Mouse (Mus musculus) forebrain, embryonic 16.5 days (tissue): ENCODE data around the gene Atic. TPM values are rescaled to one million over a fixed set of nuclear protein-coding genes. Genes with fewer than 3 reads are reported as not detected.

Experiments
- ATAC-seq: fragments of 200-750 bp; cut with Nextera tagmentation; 2 replicates; pipeline ENCODE4 v1.8.0; 2017; ENCODE audit warnings: mild to moderate bottlenecking, moderate library complexity
- H3K27ac ChIP-seq: fragments of 300-500 bp; sonication (generic); 2 replicates; pipeline ENCODE4 v1.5.1; 2014; ENCODE audit warnings: low read length, control low read depth
- H3K27me3 ChIP-seq: fragments of 300-500 bp; sonication (generic); replicated peaks from 2 replicates; pipeline ENCODE4 v1.6.1; 2014; ENCODE audit warnings: low read length; ENCODE audit not compliant: control insufficient read depth, insufficient read depth
- H3K36me3 ChIP-seq: fragments of 300-500 bp; sonication (generic); 2 replicates; pipeline ENCODE4 v1.6.1; 2014; ENCODE audit not compliant: control insufficient read depth, insufficient read depth
- H3K4me1 ChIP-seq: fragments of 300-500 bp; sonication (generic); replicated peaks from 2 replicates; pipeline ENCODE4 v1.6.1; 2014; ENCODE audit warnings: low read length; ENCODE audit not compliant: control insufficient read depth, insufficient read depth
- H3K4me2 ChIP-seq: fragments of 300-500 bp; sonication (generic); 2 replicates; pipeline ENCODE4 v1.6.1; 2014; ENCODE audit warnings: mild to moderate bottlenecking, low read length, control low read depth
- H3K4me3 ChIP-seq: fragments of 300-500 bp; sonication (generic); replicated peaks from 2 replicates; pipeline ENCODE4 v1.5.1; 2014; ENCODE audit warnings: mild to moderate bottlenecking, low read length, control low read depth
- H3K9ac ChIP-seq: fragments of 300-500 bp; sonication (generic); replicated peaks from 2 replicates; pipeline ENCODE4 v1.6.1; 2014; ENCODE audit warnings: low read depth, low read length, control low read depth
- H3K9me3 ChIP-seq: fragments of 300-500 bp; sonication (generic); 2 replicates; pipeline ENCODE4 v1.6.1; 2016; ENCODE audit warnings: low read length; ENCODE audit not compliant: control insufficient read depth
- WGBS: fragments of 180-500 bp; shearing (Covaris S2); extraction: QIAGEN DNeasy Blood & Tissue Kit; methylation state at CpG from one replicate; pipeline ENCODE4 v1.1.7; 2014; 5-methylcytosine and 5-hydroxymethylcytosine counted together
- polyA plus RNA-seq: library from polyadenylated mRNA; unstranded; fragments of >200 nt; fragmentation: Nextera tagmentation; extraction: Ambion mirVana; gene quantifications from 2 replicates; pipeline ENCODE4 v1.2.1, GENCODE M21; 2015

The Atic gene
- polyA plus RNA-seq, 1 experiment from 2014 or later, result 35.8 TPM

- no peak for ATAC-seq
- H3K4me2 ChIP-seq, result no peak overlapping the region
- peaks cover 4% of the 10 kb centered on the region; the same call in 1 of the 2 replicates for H3K9me3 ChIP-seq
- H3K36me3 ChIP-seq, result peaks cover 18% of the 10 kb centered on the region
- H3K4me1 ChIP-seq, result peaks cover 9% of the 10 kb centered on the region; the same call in 1 of the 2 replicates
- no peak overlapping the region for H3K27ac ChIP-seq
- H3K9ac ChIP-seq, result no peak overlapping the region
- no peaks in the 10 kb centered on the region for H3K27me3 ChIP-seq
- WGBS, result 96% methylated on average over 4 of the region's 4 CpGs
- no peak overlapping the region for H3K4me3 ChIP-seq
Measured at GRCm38 (mm10) chr1:71560626-71561025, 3.7 kb downstream of the Atic start.

GRCm38 (mm10) chr1:71564291-71564690 lies 7.3 kb downstream of the Atic start:
- ATAC-seq, result no peak
- no peak overlapping the region for H3K4me2 ChIP-seq
- H3K27me3 ChIP-seq, result no peaks in the 10 kb centered on the region
- H3K27ac ChIP-seq, result no peak overlapping the region
- H3K4me1 ChIP-seq, result peaks cover 8% of the 10 kb centered on the region; the same call in 1 of the 2 replicates
- H3K9me3 ChIP-seq, result peaks cover 4% of the 10 kb centered on the region; the same call in 1 of the 2 replicates
- H3K9ac ChIP-seq, result no peak overlapping the region
- peaks cover 31% of the 10 kb centered on the region for H3K36me3 ChIP-seq
- 96% methylated on average over 7 of the region's 7 CpGs for WGBS
- H3K4me3 ChIP-seq, result no peak overlapping the region

GRCm38 (mm10) chr1:71567884-71568605 lies 11.1 kb downstream of the Atic start:
- H3K27ac ChIP-seq, result no peak overlapping the region
- peaks cover 36% of the 10 kb centered on the region for H3K36me3 ChIP-seq
- peaks cover 8% of the 10 kb centered on the region; the same call in 1 of the 2 replicates for H3K4me1 ChIP-seq
- no peaks in the 10 kb centered on the region for H3K27me3 ChIP-seq
- no peak overlapping the region for H3K9ac ChIP-seq
- peak; percentile 78 for ATAC-seq
- H3K4me3 ChIP-seq, result no peak overlapping the region
- no peak overlapping the region for H3K4me2 ChIP-seq
- no peaks in the 10 kb centered on the region for H3K9me3 ChIP-seq
- 54% methylated on average over 16 of the region's 16 CpGs for WGBS

- 86% methylated on average over 4 of the region's 4 CpGs for WGBS
- H3K9ac ChIP-seq, result no peak overlapping the region
- ATAC-seq, result no peak
- H3K4me1 ChIP-seq, result peaks cover 8% of the 10 kb centered on the region; the same call in 1 of the 2 replicates
- H3K9me3 ChIP-seq, result no peaks in the 10 kb centered on the region
- no peaks in the 10 kb centered on the region for H3K27me3 ChIP-seq
- H3K4me2 ChIP-seq, result no peak overlapping the region
- peaks cover 27% of the 10 kb centered on the region for H3K36me3 ChIP-seq
- H3K27ac ChIP-seq, result no peak overlapping the region
- H3K4me3 ChIP-seq, result no peak overlapping the region
Measured at GRCm38 (mm10) chr1:71570116-71570515, 13.2 kb downstream of the Atic start.

GRCm38 (mm10) chr1:71575987-71576386 lies 19.0 kb downstream of the Atic start:
- WGBS, result 76% methylated on average over 7 of the region's 7 CpGs
- H3K36me3 ChIP-seq, result peaks cover 31% of the 10 kb centered on the region
- H3K4me3 ChIP-seq, result no peak overlapping the region
- H3K27ac ChIP-seq, result no peak overlapping the region
- no peak for ATAC-seq
- H3K27me3 ChIP-seq, result no peaks in the 10 kb centered on the region
- H3K9me3 ChIP-seq, result no peaks in the 10 kb centered on the region
- peaks cover 3% of the 10 kb centered on the region; the same call in 1 of the 2 replicates for H3K4me1 ChIP-seq
- no peak overlapping the region for H3K4me2 ChIP-seq
- no peak overlapping the region for H3K9ac ChIP-seq

GRCm38 (mm10) chr1:71576837-71577236 lies 19.9 kb downstream of the Atic start:
- no peaks in the 10 kb centered on the region for H3K27me3 ChIP-seq
- H3K36me3 ChIP-seq, result peaks cover 27% of the 10 kb centered on the region
- peaks cover 3% of the 10 kb centered on the region; the same call in 1 of the 2 replicates for H3K4me1 ChIP-seq
- H3K4me2 ChIP-seq, result no peak overlapping the region
- ATAC-seq, result no peak
- no peak overlapping the region for H3K4me3 ChIP-seq
- no peak overlapping the region for H3K9ac ChIP-seq
- no peaks in the 10 kb centered on the region for H3K9me3 ChIP-seq
- H3K27ac ChIP-seq, result no peak overlapping the region
- 96% methylated on average over 6 of the region's 6 CpGs for WGBS

GRCm38 (mm10) chr1:71579526-71579925 lies 22.6 kb downstream of the Atic start:
- Histone ChIP-seq H3K36me3 (peaks cover 22% of the 10 kb centered on the region), H3K27ac (no peak overlapping the region), H3K27me3 (no peaks in the 10 kb centered on the region), H3K9ac (no peak overlapping the region), H3K4me3 (no peak overlapping the region), H3K9me3 (no peaks in the 10 kb centered on the region), H3K4me2 (no peak overlapping the region), H3K4me1 (peaks cover 3% of the 10 kb centered on the region; the same call in 1 of the 2 replicates)
- WGBS, result 89% methylated on average over 4 of the region's 4 CpGs
- ATAC-seq, result no peak

- Histone ChIP-seq H3K36me3 (peaks cover 22% of the 10 kb centered on the region), H3K9me3 (no peaks in the 10 kb centered on the region), H3K4me2 (no peak overlapping the region), H3K27me3 (no peaks in the 10 kb centered on the region), H3K9ac (no peak overlapping the region), H3K4me1 (peaks cover 3% of the 10 kb centered on the region; the same call in 1 of the 2 replicates), H3K4me3 (no peak overlapping the region), H3K27ac (no peak overlapping the region)
- WGBS, result 91% methylated on average over 12 of the region's 12 CpGs
- no peak for ATAC-seq
Measured at GRCm38 (mm10) chr1:71580408-71580807, 23.5 kb downstream of the Atic start.

GRCm38 (mm10) chr1:71583302-71583701 lies 26.4 kb downstream of the Atic start:
- Histone ChIP-seq H3K9ac (no peak overlapping the region), H3K4me3 (no peak overlapping the region), H3K27ac (no peak overlapping the region), H3K27me3 (no peaks in the 10 kb centered on the region), H3K4me2 (no peak overlapping the region), H3K36me3 (peaks cover 7% of the 10 kb centered on the region), H3K9me3 (no peaks in the 10 kb centered on the region), H3K4me1 (no peaks in the 10 kb centered on the region)
- no peak for ATAC-seq
- 95% methylated on average over 8 of the region's 8 CpGs for whole genome bisulfite sequencing
